Mouse (Mus musculus): ENCODE results near the gene Gm37419.

DNA sequence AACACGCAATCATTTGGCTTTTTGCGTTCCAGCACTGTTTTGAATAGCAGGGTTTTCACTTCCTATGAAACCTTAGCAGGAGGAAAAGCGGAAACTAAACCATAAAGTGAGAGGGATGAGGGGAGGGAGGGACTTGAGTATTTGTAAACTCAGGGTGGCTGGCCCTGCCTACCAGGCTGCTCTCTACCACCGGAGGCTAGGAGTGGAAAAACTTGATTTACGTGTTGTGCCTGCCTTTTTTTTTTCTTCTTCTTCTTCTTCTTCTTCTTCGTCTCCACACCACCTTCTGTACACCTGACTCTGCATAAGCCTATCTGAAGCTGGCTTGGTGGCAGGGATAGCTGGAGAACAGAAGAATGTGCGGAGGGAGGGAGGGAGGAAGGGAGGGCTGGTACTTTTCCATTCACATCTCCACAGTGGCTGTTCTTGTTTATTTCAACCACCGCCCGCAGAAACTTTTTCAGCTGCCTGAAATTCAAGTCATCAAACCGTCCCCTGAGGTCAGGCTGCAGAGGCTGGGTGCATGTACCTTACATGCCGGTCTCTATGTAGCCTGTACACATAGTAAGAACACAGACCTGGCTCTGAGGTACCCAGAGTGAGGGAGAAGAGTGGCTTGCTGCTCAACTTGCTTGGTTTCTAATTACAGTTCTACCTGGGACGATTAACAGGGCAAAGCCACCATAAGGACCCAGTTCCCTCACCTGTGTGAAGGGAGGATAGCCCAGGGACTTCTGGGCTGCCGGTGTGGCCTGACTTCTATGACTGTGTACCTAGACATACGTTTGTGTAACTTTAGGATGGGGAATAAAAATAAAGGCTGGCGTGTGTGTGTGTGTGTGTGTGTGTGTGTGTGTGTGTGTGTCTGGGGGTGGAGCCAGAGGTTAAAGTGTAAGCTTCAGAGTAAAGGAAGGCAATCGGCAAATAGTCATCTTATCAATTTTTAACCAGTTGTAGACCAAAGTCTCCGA is 5.4 kb downstream of the Gm37419 start:
- TF ChIP-seq CTCF (conservative IDR thresholded peaks at IDR 0.05; ENCODE audit: low read length) (no peak), NANOG (IDR thresholded peaks at IDR 0.05; ENCODE audit: borderline replicate concordance, low read length) (no peak), POU5F1 (IDR thresholded peaks at IDR 0.05; ENCODE audit: borderline replicate concordance, low read length) (no peak)
